Mouse (Mus musculus) CH12.LX (cell line): ENCODE measurements at regions not wholly inside any gene's neighbourhood (a gene's known extent, or its start where the extent isn't known, plus 50 kb on each side); places are given as distances from the start of the nearest gene placed in this dataset.
A peak's percentile ranks its signal among the peaks of the same experiment; 100 is the strongest.

Experiments
- DNase-seq: peaks from one replicate; pipeline ENCODE4 v3.0.0-alpha.2; 2013; ENCODE audit errors: extremely low read depth
- H3K27ac ChIP-seq: 2 replicates; pipeline ENCODE4 v1.5.1; 2012; ENCODE audit warnings: low read depth, mild to moderate bottlenecking, control low read depth, moderate library complexity; ENCODE audit not compliant: insufficient read depth
- H3K27me3 ChIP-seq: replicated peaks from 2 replicates; pipeline ENCODE3; 2012; ENCODE audit warnings: inconsistent platforms
- H3K36me3 ChIP-seq, 2 experiments: replicated peaks in 1 of 2; 2 replicates each; pipeline versions ENCODE3 to v1.6.1; 2012; ENCODE audit warnings: inconsistent platforms in 1 of 2, low read length in 1 of 2, mild to moderate bottlenecking in 1 of 2, mixed read lengths in 1 of 2, moderate library complexity in 1 of 2; ENCODE audit not compliant: control insufficient read depth in 1 of 2, insufficient read depth in 1 of 2
- H3K4me1 ChIP-seq, 2 experiments: 2 replicates each; pipeline ENCODE4 v1.6.1; 2012; ENCODE audit warnings: inconsistent platforms in 1 of 2, moderate library complexity in 1 of 2; ENCODE audit not compliant: insufficient read depth in 2 of 2, control insufficient read depth in 1 of 2
- H3K4me2 ChIP-seq: 2 replicates; pipeline ENCODE4 v1.6.1; 2012; ENCODE audit warnings: low read depth, mild to moderate bottlenecking, control low read depth; ENCODE audit not compliant: poor library complexity, insufficient read depth, severe bottlenecking
- H3K4me3 ChIP-seq, 3 experiments: fragments of 150-350 bp in 1 of 3; sonication (generic) in 1 of 3; replicated peaks in 1 of 3; 2 replicates each; pipeline versions ENCODE3 to v1.5.1; 2011 to 2012; ENCODE audit warnings: low read depth in 2 of 3, low read length in 2 of 3, mild to moderate bottlenecking in 2 of 3, moderate library complexity in 2 of 3, control low read depth in 1 of 3, improper control_type of control experiment in 1 of 3, inconsistent platforms in 1 of 3, mixed read lengths in 1 of 3; ENCODE audit not compliant: poor library complexity in 1 of 3
- H3K79me2 ChIP-seq: replicated peaks from 2 replicates; pipeline ENCODE4 v1.6.1; 2012; ENCODE audit warnings: mild to moderate bottlenecking, moderate library complexity; ENCODE audit not compliant: control insufficient read depth, poor library complexity, insufficient read depth, severe bottlenecking; ENCODE audit errors: extremely low read depth
- H3K9ac ChIP-seq: 2 replicates; pipeline ENCODE4 v1.6.1; 2012; ENCODE audit warnings: low read depth, mild to moderate bottlenecking, control low read depth, moderate library complexity; ENCODE audit not compliant: insufficient read depth
- H3K9me3 ChIP-seq: replicated peaks from 2 replicates; pipeline ENCODE3; 2012; ENCODE audit warnings: low read length, inconsistent platforms, mixed read lengths
- BHLHE40 ChIP-seq: IDR thresholded peaks from 2 replicates; pipeline ENCODE4 v1.6.1; 2011; ENCODE audit warnings: mild to moderate bottlenecking, low read depth, low read length, improper control_type of control experiment
- CHD1 ChIP-seq: IDR thresholded peaks from 2 replicates; pipeline ENCODE4 v1.6.1; 2012; ENCODE audit warnings: low read depth, low read length, improper control_type of control experiment, inconsistent platforms
- CHD2 ChIP-seq: IDR thresholded peaks from 2 replicates; pipeline ENCODE4 v1.6.1; 2011; ENCODE audit warnings: low read length, improper control_type of control experiment
- E2F4 ChIP-seq: IDR thresholded peaks from 2 replicates; pipeline ENCODE4 v1.6.1; 2011; ENCODE audit warnings: low read depth, low read length, improper control_type of control experiment; ENCODE audit not compliant: insufficient replicate concordance
- ELF1 ChIP-seq: IDR thresholded peaks from 2 replicates; pipeline ENCODE4 v1.6.1; 2014; ENCODE audit warnings: low read depth, mild to moderate bottlenecking, inconsistent platforms, low read length, improper control_type of control experiment
- EP300 ChIP-seq: IDR thresholded peaks from 2 replicates; pipeline ENCODE4 v1.6.1; 2011; ENCODE audit warnings: low read length, improper control_type of control experiment
- ETS1 ChIP-seq: conservative IDR thresholded peaks from 2 replicates; pipeline ENCODE4 v1.6.1; 2012; ENCODE audit warnings: low read depth, mild to moderate bottlenecking, inconsistent platforms, low read length, improper control_type of control experiment, moderate library complexity
- IRF4 ChIP-seq: IDR thresholded peaks from 2 replicates; pipeline ENCODE4 v1.6.1; 2014; ENCODE audit warnings: low read depth, mild to moderate bottlenecking, inconsistent platforms, low read length, improper control_type of control experiment
- JUN ChIP-seq: IDR thresholded peaks from 2 replicates; pipeline ENCODE4 v1.6.1; 2011; ENCODE audit warnings: low read depth, mild to moderate bottlenecking, low read length, improper control_type of control experiment, moderate library complexity; ENCODE audit not compliant: insufficient read depth
- JUND ChIP-seq: conservative IDR thresholded peaks from 2 replicates; pipeline ENCODE4 v1.6.1; 2011; ENCODE audit warnings: low read depth, low read length, improper control_type of control experiment
- KAT2A ChIP-seq: IDR thresholded peaks from 2 replicates; pipeline ENCODE4 v1.6.1; 2012; ENCODE audit warnings: low read length, improper control_type of control experiment, inconsistent platforms; ENCODE audit not compliant: insufficient replicate concordance
- MAZ ChIP-seq: IDR thresholded peaks from 2 replicates; pipeline ENCODE4 v1.6.1; 2012; ENCODE audit warnings: low read depth, mild to moderate bottlenecking, inconsistent platforms, low read length, improper control_type of control experiment, moderate library complexity
- MEF2A ChIP-seq: IDR thresholded peaks from 2 replicates; pipeline ENCODE4 v1.6.1; 2014; ENCODE audit warnings: low read depth, mild to moderate bottlenecking, inconsistent platforms, low read length, improper control_type of control experiment, borderline replicate concordance
- MXI1 ChIP-seq: IDR thresholded peaks from 2 replicates; pipeline ENCODE4 v1.6.1; 2011; ENCODE audit warnings: mild to moderate bottlenecking, low read depth, low read length, improper control_type of control experiment
- MYC ChIP-seq: IDR thresholded peaks from 2 replicates; pipeline ENCODE4 v1.6.1; 2011; ENCODE audit warnings: low read depth, mild to moderate bottlenecking, improper control_type of control experiment, low read length
- NELFE ChIP-seq: IDR thresholded peaks from 2 replicates; pipeline ENCODE4 v1.6.1; 2011; ENCODE audit warnings: low read depth, low read length, improper control_type of control experiment
- NRF1 ChIP-seq: IDR thresholded peaks from 2 replicates; pipeline ENCODE4 v1.6.1; 2014; ENCODE audit warnings: low read depth, mild to moderate bottlenecking, inconsistent platforms, low read length, improper control_type of control experiment, moderate library complexity
- PAX5 ChIP-seq: IDR thresholded peaks from 2 replicates; pipeline ENCODE4 v1.6.1; 2012; ENCODE audit warnings: low read length, inconsistent platforms, mixed read lengths
- POLR2A ChIP-seq: IDR thresholded peaks from 2 replicates; pipeline ENCODE4 v1.6.1; 2011; ENCODE audit warnings: low read depth, mild to moderate bottlenecking, improper control_type of control experiment, low read length
- POLR2AphosphoS2 ChIP-seq: IDR thresholded peaks from 2 replicates; pipeline ENCODE4 v1.6.1; 2011; ENCODE audit warnings: low read depth, low read length, improper control_type of control experiment
- RCOR1 ChIP-seq: conservative IDR thresholded peaks from 2 replicates; pipeline ENCODE4 v1.6.1; 2012; ENCODE audit warnings: low read depth, mild to moderate bottlenecking, inconsistent platforms, low read length, improper control_type of control experiment
- SMC3 ChIP-seq: IDR thresholded peaks from 2 replicates; pipeline ENCODE4 v1.6.1; 2011; ENCODE audit warnings: low read depth, low read length, improper control_type of control experiment
- TBP ChIP-seq: conservative IDR thresholded peaks from 2 replicates; pipeline ENCODE4 v1.6.1; 2011; ENCODE audit warnings: low read depth, low read length, improper control_type of control experiment
- TCF12 ChIP-seq: IDR thresholded peaks from 2 replicates; pipeline ENCODE4 v1.6.1; 2014; ENCODE audit warnings: low read depth, mild to moderate bottlenecking, inconsistent platforms, low read length, improper control_type of control experiment
- UBTF ChIP-seq: IDR thresholded peaks from 2 replicates; pipeline ENCODE4 v1.6.1; 2012; ENCODE audit warnings: low read depth, mild to moderate bottlenecking, inconsistent platforms, low read length, improper control_type of control experiment, moderate library complexity
- ZKSCAN1 ChIP-seq: IDR thresholded peaks from 2 replicates; pipeline ENCODE4 v1.6.1; 2012; ENCODE audit warnings: low read depth, inconsistent platforms, low read length, improper control_type of control experiment, borderline replicate concordance
- ZNF384 ChIP-seq: IDR thresholded peaks from 2 replicates; pipeline ENCODE4 v1.6.1; 2012; ENCODE audit warnings: low read depth, low read length, improper control_type of control experiment, inconsistent platforms
- dilution Hi-C: fragments of 300-500 bp; cut with MboI; formaldehyde crosslinking; loops from 2 replicates; pipeline ENCODE4 v1.14.3; 2020; ENCODE audit warnings: low sequenced_read_pairs; ENCODE audit not compliant: extremely low pct_unique_long_range_greater_than_20kb, extremely low pct_ligation_motif_present
- in situ Hi-C: fragments of 300-500 bp; cut with MboI; formaldehyde crosslinking; loops from 3 replicates; pipeline ENCODE4 v1.14.3; 2019; ENCODE audit warnings: low sequenced_read_pairs, low pct_ligation_motif_present, low pct_unique_long_range_greater_than_20kb, mixed read lengths

GRCm38 (mm10) chr12:28332591-28332990 lies 219.6 kb downstream of the Dcdc2c start:
- H3K27ac ChIP-seq = no peak overlapping the region
- no peak overlapping the region for H3K4me3 ChIP-seq
- H3K4me2 ChIP-seq = no peak overlapping the region
- DNase-seq = no peak
- in situ Hi-C loops (no loop called here), dilution Hi-C loops (no loop called here)
- H3K36me3 ChIP-seq = no peaks in the 10 kb centered on the region
- H3K4me1 ChIP-seq = peaks cover 0 to 18% of the 10 kb centered on the region in 2 experiments; a peak in 2 of 4 replicates
- no peaks in the 10 kb centered on the region for H3K27me3 ChIP-seq
- no peak overlapping the region for H3K9ac ChIP-seq
- TF ChIP-seq ZNF384 (no peak), IRF4 (no peak), POLR2AphosphoS2 (no peak), E2F4 (no peak), RCOR1 (no peak), MXI1 (no peak), CHD1 (no peak), BHLHE40 (no peak)
- H3K9me3 ChIP-seq = no peaks in the 10 kb centered on the region
- no peaks in the 10 kb centered on the region for H3K79me2 ChIP-seq

- H3K27ac ChIP-seq = no peak overlapping the region
- no peak for TF ChIP-seq TCF12
- TF ChIP-seq MEF2A = no peak
- TF ChIP-seq ELF1 = no peak
- TF ChIP-seq EP300 = no peak
- TF ChIP-seq CHD2 = no peak
- TF ChIP-seq MXI1 = no peak
- no peak for TF ChIP-seq ETS1
- TF ChIP-seq ZNF384 = no peak
- no peak overlapping the region for H3K9ac ChIP-seq
- in situ Hi-C loops = no loop called here
- H3K27me3 ChIP-seq = no peaks in the 10 kb centered on the region
- peak; percentile 29 for DNase-seq
- no peak overlapping the region for H3K4me2 ChIP-seq
- H3K4me3 ChIP-seq = no peak overlapping the region
- no peaks in the 10 kb centered on the region for H3K9me3 ChIP-seq
- H3K36me3 ChIP-seq = no peaks in the 10 kb centered on the region
- dilution Hi-C loops = no loop called here
- H3K79me2 ChIP-seq = no peaks in the 10 kb centered on the region
- peaks cover 0 to 18% of the 10 kb centered on the region in 2 experiments; a peak in 2 of 4 replicates for H3K4me1 ChIP-seq
Observed at GRCm38 (mm10) chr12:28331843-28332242, 220.4 kb downstream of the Dcdc2c start.

- H3K79me2 ChIP-seq = no peaks in the 10 kb centered on the region
- no peaks in the 10 kb centered on the region for H3K36me3 ChIP-seq
- H3K9me3 ChIP-seq = no peaks in the 10 kb centered on the region
- no peaks in the 10 kb centered on the region for H3K4me1 ChIP-seq
- no peak overlapping the region for H3K27ac ChIP-seq
- no peak for DNase-seq
- no peak overlapping the region for H3K4me2 ChIP-seq
- H3K4me3 ChIP-seq = no peak overlapping the region
- H3K9ac ChIP-seq = no peak overlapping the region
- no peaks in the 10 kb centered on the region for H3K27me3 ChIP-seq
- dilution Hi-C loops = no loop called here
- in situ Hi-C loops = no loop called here
- TF ChIP-seq UBTF (no peak), ETS1 (no peak), POLR2A (no peak), BHLHE40 (no peak), JUN (no peak), MXI1 (no peak), ZKSCAN1 (no peak), MYC (no peak), KAT2A (no peak), NELFE (no peak), MAZ (no peak), SMC3 (no peak), EP300 (no peak), IRF4 (no peak), TBP (no peak), NRF1 (no peak), JUND (no peak), PAX5 (no peak)
Observed at GRCm38 (mm10) chr12:28323659-28324058, 228.5 kb downstream of the Dcdc2c start.
